Mouse (Mus musculus): ENCODE results near the gene Ankfy1.
"Not testable (repeated sequence)": the region's sequence is repeated elsewhere in the genome, so short reads cannot be mapped to it uniquely, and the experiment has no call there.

Gene Ankfy1

GRCm38 (mm10) chr11:72689551-72690510 is at the start of gene Ankfy1:
Gene Ankfy1, plus strand, starts transcription at chr11:72690006.
- DNase-seq (ENCODE audit: low read depth, low spot score): peak; percentile 95

- DNase-seq (ENCODE audit: low read depth, low spot score): peak; percentile 70
Observed at GRCm38 (mm10) chr11:72642730-72643129, 47.1 kb upstream of the Ankfy1 start.

- DNase-seq (ENCODE audit: low read depth, low spot score): no peak
Observed at GRCm38 (mm10) chr11:72645386-72645785, 44.4 kb upstream of the Ankfy1 start.

GRCm38 (mm10) chr11:72650347-72650746 is 39.5 kb upstream of the Ankfy1 start:
- no peak for DNase-seq (ENCODE audit: low read depth, low spot score)

GRCm38 (mm10) chr11:72659918-72660317 is 29.9 kb upstream of the Ankfy1 start:
- DNase-seq (ENCODE audit: low read depth, low spot score): peak; percentile 18

GRCm38 (mm10) chr11:72660359-72660758 is 29.4 kb upstream of the Ankfy1 start:
- no peak for DNase-seq (ENCODE audit: low read depth, low spot score)

GRCm38 (mm10) chr11:72664641-72665040 is 25.2 kb upstream of the Ankfy1 start:
- DNase-seq (ENCODE audit: low read depth, low spot score): no peak

- DNase-seq (ENCODE audit: low read depth, low spot score): no peak
Observed at GRCm38 (mm10) chr11:72670634-72671033, 19.2 kb upstream of the Ankfy1 start.

GRCm38 (mm10) chr11:72671294-72671988 is 18.4 kb upstream of the Ankfy1 start:
- no peak for DNase-seq (ENCODE audit: low read depth, low spot score)

- no peak for DNase-seq (ENCODE audit: low read depth, low spot score)
Observed at GRCm38 (mm10) chr11:72672438-72672837, 17.4 kb upstream of the Ankfy1 start.

GRCm38 (mm10) chr11:72675280-72675679 is 14.5 kb upstream of the Ankfy1 start:
- DNase-seq (ENCODE audit: low read depth, low spot score): peak; percentile 36

- DNase-seq (ENCODE audit: low read depth, low spot score): no peak
Observed at GRCm38 (mm10) chr11:72680726-72681125, 9.1 kb upstream of the Ankfy1 start.

GRCm38 (mm10) chr11:72683402-72683801 is 6.4 kb upstream of the Ankfy1 start:
- DNase-seq (ENCODE audit: low read depth, low spot score): no peak

GRCm38 (mm10) chr11:72686697-72687096 is 3.1 kb upstream of the Ankfy1 start:
- no peak for DNase-seq (ENCODE audit: low read depth, low spot score)

GRCm38 (mm10) chr11:72688242-72688641 is 1.6 kb upstream of the Ankfy1 start:
- peak; percentile 18 for DNase-seq (ENCODE audit: low read depth, low spot score)

GRCm38 (mm10) chr11:72689115-72689514 is 691 bp upstream of the Ankfy1 start:
- DNase-seq (ENCODE audit: low read depth, low spot score): no peak

- no peak for DNase-seq (ENCODE audit: low read depth, low spot score)
Observed at GRCm38 (mm10) chr11:72692353-72692752, 2.5 kb downstream of the Ankfy1 start.

GRCm38 (mm10) chr11:72695025-72695424 is 5.2 kb downstream of the Ankfy1 start:
- DNase-seq (ENCODE audit: low read depth, low spot score): no peak

- no peak for DNase-seq (ENCODE audit: low read depth, low spot score)
Observed at GRCm38 (mm10) chr11:72696368-72696971, 6.7 kb downstream of the Ankfy1 start.

GRCm38 (mm10) chr11:72697323-72697722 is 7.5 kb downstream of the Ankfy1 start:
- no peak for DNase-seq (ENCODE audit: low read depth, low spot score)

GRCm38 (mm10) chr11:72705111-72705510 is 15.3 kb downstream of the Ankfy1 start:
- DNase-seq (ENCODE audit: low read depth, low spot score): not testable (repeated sequence)

GRCm38 (mm10) chr11:72712721-72713120 is 22.9 kb downstream of the Ankfy1 start:
- no peak for DNase-seq (ENCODE audit: low read depth, low spot score)

All from ES-CJ7 (cell line).